Mouse (Mus musculus) left cerebral cortex, adult 2 months (tissue): ENCODE measurements at regions not wholly inside any gene's neighbourhood (a gene's known extent, or its start where the extent isn't known, plus 50 kb on each side); places are given as distances from the start of the nearest gene placed in this dataset.
A peak's percentile ranks its signal among the peaks of the same experiment; 100 is the strongest.

Source experiments
- DNase-seq, 2 experiments: peaks; one replicate each; pipeline ENCODE4 v3.0.0; 2021 to 2022; ENCODE audit warnings: low spot score in 2 of 2, mixed read lengths in 1 of 2; ENCODE audit errors: extremely low spot score in 1 of 2
- H3K27ac ChIP-seq: fragments of 200-600 bp; 2 replicates; pipeline ENCODE4 v1.8.1; 2022
- H3K4me3 ChIP-seq: fragments of 200-600 bp; 2 replicates; pipeline ENCODE4 v1.8.1; 2022
- CTCF ChIP-seq: fragments of 200-600 bp; IDR thresholded peaks from 2 replicates; pipeline ENCODE4 v1.8.1; 2022; ENCODE audit warnings: antibody characterized with exemption, mild to moderate bottlenecking, moderate library complexity
- intact Hi-C: fragments of 180-260 bp; cut with DNase I; formaldehyde crosslinking; loops from one replicate; pipeline ENCODE4 v1.15.1; 2025

DNA sequence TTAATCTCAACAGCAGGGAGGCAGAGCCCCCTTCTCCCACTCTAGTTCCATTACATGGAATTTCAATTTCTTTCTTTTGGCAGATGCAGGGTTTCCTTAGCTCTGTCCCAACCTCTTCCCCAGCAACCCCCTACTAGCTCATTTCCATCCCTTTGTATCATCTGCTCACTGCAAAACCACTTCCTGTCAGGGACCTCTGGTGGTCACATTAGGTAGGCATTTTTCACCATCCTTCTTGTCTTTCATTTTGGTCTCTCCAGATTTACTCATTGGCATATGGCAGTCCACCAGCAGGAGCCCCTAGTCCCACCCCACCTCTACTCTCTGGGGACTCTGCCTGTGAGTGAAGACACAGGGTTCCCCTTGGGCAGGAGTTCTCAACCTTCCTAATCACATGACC, 597.6 kb downstream of the Plekhb2 start:
- H3K27ac ChIP-seq, result no peak overlapping the region
- no peak for DNase-seq
- intact Hi-C loops, result no loop called here
- TF ChIP-seq CTCF, result peak; percentile 23
- no peak overlapping the region for H3K4me3 ChIP-seq

DNA sequence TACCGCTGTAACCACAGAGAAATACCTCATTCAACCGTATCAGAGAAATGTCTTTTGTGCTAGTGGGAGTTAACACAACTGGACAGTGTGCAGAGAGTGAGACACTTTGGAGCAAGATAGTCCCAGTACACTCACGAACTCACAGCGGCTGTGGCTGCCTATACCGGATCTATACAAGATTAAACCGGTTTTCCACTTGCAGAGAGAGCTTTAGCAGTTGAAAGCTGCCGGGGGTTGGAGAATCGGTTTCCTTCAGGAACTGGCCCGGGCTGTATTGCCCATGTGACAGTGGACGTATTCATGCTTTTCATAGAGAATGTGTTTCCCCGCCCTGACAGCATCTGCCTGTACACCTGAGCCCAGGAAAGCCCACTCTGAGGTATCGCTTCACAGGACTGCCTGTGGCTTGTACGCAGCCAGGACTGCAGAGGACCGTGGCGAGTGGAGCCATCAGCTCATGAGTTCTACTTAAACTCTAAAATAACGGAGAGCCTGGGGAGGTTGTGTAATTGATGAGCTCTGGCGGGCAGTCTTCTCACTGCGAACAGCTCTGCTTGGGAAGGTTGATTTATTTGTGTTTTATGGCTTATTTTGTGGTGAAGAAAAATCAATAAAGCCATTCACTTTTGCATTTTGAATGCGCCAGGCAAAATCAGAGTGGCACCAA, 602.8 kb downstream of the Plekhb2 start:
- Histone ChIP-seq H3K27ac (no peak overlapping the region), H3K4me3 (no peak overlapping the region)
- intact Hi-C loops, result no loop called here
- no peak for TF ChIP-seq CTCF
- no peak for DNase-seq

DNA sequence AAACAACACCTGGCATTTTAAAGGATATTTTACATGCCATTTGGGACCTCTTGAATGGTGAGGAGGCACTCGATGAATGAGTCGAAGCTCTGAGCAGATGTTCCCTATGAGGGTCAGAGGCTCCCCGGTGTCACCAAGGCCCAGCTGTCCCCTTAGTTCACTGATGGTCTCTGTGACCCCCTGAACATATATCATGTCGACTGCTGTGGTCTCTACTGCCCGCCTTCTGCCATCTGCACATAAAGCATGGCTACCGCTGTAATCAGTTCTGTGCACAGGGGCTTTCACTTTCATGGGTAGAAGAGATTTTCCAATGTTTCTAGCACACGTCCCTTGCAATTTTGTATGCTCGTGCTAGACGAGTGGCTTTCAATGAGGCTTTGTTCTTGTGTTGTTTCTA, 607.8 kb downstream of the Plekhb2 start:
- no peak for TF ChIP-seq CTCF
- no peak for DNase-seq
- intact Hi-C loops, result no loop called here
- Histone ChIP-seq H3K27ac (no peak overlapping the region), H3K4me3 (no peak overlapping the region)

- intact Hi-C loops, result loop anchor here (1.0 to 10.0 kb wide), 2 partner anchors 433 to 570 kb away; no protein-coding TSS in a partner anchor
- TF ChIP-seq CTCF, result peak; percentile 55
- H3K27ac ChIP-seq, result no peak overlapping the region
- DNase-seq, result peak; percentile 13 to 21
- no peak overlapping the region for H3K4me3 ChIP-seq
Observed at GRCm38 (mm10) chr1:35465081-35465480, 603.1 kb upstream of the Hs6st1 start.

DNA sequence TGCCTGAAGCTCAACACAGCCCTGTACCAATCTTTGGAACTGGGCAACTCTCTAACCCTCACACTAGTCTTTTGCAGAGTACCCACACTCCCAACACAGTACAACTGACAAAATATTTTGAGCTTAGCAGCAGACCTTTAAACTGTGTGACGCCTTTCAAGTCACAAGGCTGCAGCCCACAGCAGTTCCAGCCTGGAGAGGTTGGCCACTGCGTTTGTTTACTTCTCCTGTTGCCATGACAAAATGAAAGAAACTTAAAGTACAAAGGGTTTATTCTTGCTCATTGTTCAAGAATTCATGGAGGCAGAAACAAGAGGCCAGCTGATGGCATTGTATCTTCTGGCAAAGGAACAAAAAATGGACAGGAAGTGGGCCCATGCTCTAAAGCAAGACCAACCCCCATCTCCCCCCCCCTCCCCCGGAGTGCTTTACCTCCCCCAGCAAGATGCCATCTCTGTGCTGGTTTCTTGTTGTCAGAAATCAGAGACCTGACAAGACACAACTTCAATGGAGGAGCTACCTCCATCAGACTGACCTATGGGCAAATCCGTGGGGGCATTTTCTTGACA, 598.9 kb upstream of the Hs6st1 start:
- no peak for TF ChIP-seq CTCF
- intact Hi-C loops, result loop anchor here (10.0 kb wide), 1 partner anchor 574 kb away; no protein-coding TSS in a partner anchor
- no peak for DNase-seq
- Histone ChIP-seq H3K4me3 (no peak overlapping the region), H3K27ac (no peak overlapping the region)

DNA sequence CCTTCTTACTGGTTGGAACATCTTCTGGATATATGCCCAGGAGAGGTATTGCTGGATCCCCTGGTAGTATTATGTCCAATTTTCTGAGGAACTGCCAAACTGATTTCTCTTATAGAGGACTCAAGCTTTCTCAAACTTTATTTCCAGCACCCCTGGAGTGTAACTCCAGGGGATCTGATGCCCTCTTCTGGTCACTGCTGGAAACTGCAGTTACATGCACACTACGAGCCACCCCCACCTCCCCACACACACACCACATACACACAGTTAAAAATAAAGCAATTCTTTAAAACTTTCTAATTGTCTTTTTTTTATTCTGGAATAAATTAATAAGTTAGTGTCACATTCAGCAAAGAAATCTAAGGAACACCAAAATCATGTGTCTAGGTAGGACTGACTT, 589.9 kb upstream of the Hs6st1 start:
- TF ChIP-seq CTCF, result peak; percentile 31
- no peak overlapping the region for H3K27ac ChIP-seq
- intact Hi-C loops, result no loop called here
- no peak for DNase-seq
- no peak overlapping the region for H3K4me3 ChIP-seq

GRCm38 (mm10) chr1:35495963-35496362, 572.2 kb upstream of the Hs6st1 start:
- Histone ChIP-seq H3K4me3 (no peak overlapping the region), H3K27ac (no peak overlapping the region)
- intact Hi-C loops, result no loop called here
- no peak for TF ChIP-seq CTCF
- no peak for DNase-seq

GRCm38 (mm10) chr1:35522951-35523350, 545.2 kb upstream of the Hs6st1 start:
- no peak overlapping the region for H3K27ac ChIP-seq
- no peak for DNase-seq
- H3K4me3 ChIP-seq, result no peak overlapping the region
- no peak for TF ChIP-seq CTCF
- intact Hi-C loops, result no loop called here

GRCm38 (mm10) chr1:35523790-35524362, 544.3 kb upstream of the Hs6st1 start:
- intact Hi-C loops, result loop anchor here (2.0 kb wide), 1 partner anchor 235 kb away; no protein-coding TSS in a partner anchor
- TF ChIP-seq CTCF, result no peak
- H3K4me3 ChIP-seq, result no peak overlapping the region
- DNase-seq, result peak; percentile 7 to 24
- peak overlapping the region; percentile 44; the same call in 1 of the 2 replicates for H3K27ac ChIP-seq

DNA sequence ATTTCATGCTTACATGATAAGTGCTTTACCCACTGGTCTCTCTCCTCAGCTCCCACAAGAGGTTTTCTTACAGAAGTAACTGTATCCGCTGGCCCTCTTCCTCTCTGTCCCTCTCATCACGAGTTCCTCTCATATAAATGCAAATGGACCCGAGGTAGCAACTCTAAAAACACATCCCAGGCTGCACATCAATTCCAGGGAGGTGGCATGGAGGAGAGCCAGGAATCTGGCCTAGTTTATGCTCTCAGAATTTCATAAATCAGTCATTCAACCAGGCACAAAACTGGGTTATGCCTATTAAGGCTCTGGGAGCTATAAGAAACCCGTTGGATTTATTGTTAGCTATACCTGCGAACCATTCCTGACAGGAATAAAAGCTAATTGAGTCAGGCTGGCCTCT, 543.4 kb upstream of the Hs6st1 start:
- Histone ChIP-seq H3K4me3 (no peak overlapping the region), H3K27ac (0 out of 2 replicates have a peak overlapping the region, but pooled peaks have one; percentile 33)
- TF ChIP-seq CTCF, result no peak
- peak in 1 of 2 experiments; percentile 31 for DNase-seq
- intact Hi-C loops, result loop anchor here (2.0 kb wide), 1 partner anchor 234 kb away; no protein-coding TSS in a partner anchor

- intact Hi-C loops, result no loop called here
- Histone ChIP-seq H3K4me3 (no peak overlapping the region), H3K27ac (no peak overlapping the region)
- TF ChIP-seq CTCF, result no peak
- DNase-seq, result no peak
Observed at GRCm38 (mm10) chr1:35527750-35528476, 540.3 kb upstream of the Hs6st1 start.

DNA sequence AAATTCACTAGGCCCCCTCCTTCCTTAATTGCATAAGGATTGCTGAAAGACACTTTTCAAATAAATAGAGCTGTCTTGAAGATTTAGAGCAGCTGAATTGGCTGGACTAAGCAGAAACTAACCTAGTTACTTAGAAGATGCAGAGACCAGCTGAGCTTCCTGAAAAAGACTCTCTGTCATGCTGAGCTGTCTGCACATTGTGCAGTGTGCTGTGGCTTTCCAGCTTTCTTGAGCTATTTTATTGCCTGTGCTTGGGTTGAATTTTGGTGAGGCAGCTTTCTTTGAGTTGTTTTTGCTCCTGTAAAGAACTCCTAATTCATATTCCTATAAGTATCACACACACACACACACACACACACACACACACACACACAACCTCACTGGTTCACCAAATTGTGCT, 532.7 kb upstream of the Hs6st1 start:
- intact Hi-C loops, result no loop called here
- peak overlapping the region; percentile 67 for H3K27ac ChIP-seq
- no peak for DNase-seq
- H3K4me3 ChIP-seq, result no peak overlapping the region
- no peak for TF ChIP-seq CTCF
